Mouse (Mus musculus): ENCODE data around the gene Tgfbr3.

- TF ChIP-seq POLR2A (IDR thresholded peaks at IDR 0.05; ENCODE audit: insufficient read depth, low read depth, low read length): no peak
- no peak for TF ChIP-seq CTCF (IDR thresholded peaks at IDR 0.05; ENCODE audit: insufficient read depth, low read depth, low read length)
Measured at GRCm38 (mm10) chr5:107077900-107078299, 211.5 kb downstream of the Tgfbr3 start.

Measured in olfactory bulb, adult 2 months (tissue).